Mouse (Mus musculus) heart, embryonic 11.5 days (tissue): ENCODE data around the gene Neurod4. TPM values are rescaled to one million over a fixed set of nuclear protein-coding genes. Genes with fewer than 3 reads are reported as not detected.

Experiments
- ATAC-seq: fragments of 200-750 bp; cut with Nextera tagmentation; replicated peaks from 2 replicates; pipeline ENCODE4 v1.8.0; 2017; ENCODE audit warnings: moderate library complexity; ENCODE audit not compliant: insufficient number of reproducible peaks, low FRiP score, low TSS enrichment
- H3K27ac ChIP-seq: fragments of 300-500 bp; sonication (generic); 2 replicates; pipeline ENCODE4 v1.5.1; 2014; ENCODE audit warnings: mild to moderate bottlenecking, low read depth, low read length
- H3K27me3 ChIP-seq: fragments of 300-500 bp; sonication (generic); 2 replicates; pipeline ENCODE4 v1.6.1; 2014; ENCODE audit warnings: mild to moderate bottlenecking, low read length, mixed read lengths; ENCODE audit not compliant: control insufficient read depth, insufficient read depth
- H3K36me3 ChIP-seq: fragments of 300-500 bp; sonication (generic); 2 replicates; pipeline ENCODE4 v1.6.1; 2014; ENCODE audit warnings: mild to moderate bottlenecking, low read length, moderate library complexity, mixed read lengths; ENCODE audit not compliant: control insufficient read depth, insufficient read depth
- H3K4me1 ChIP-seq: fragments of 300-500 bp; sonication (generic); 2 replicates; pipeline ENCODE4 v1.6.1; 2014; ENCODE audit warnings: low read length; ENCODE audit not compliant: control insufficient read depth, insufficient read depth
- H3K4me2 ChIP-seq: fragments of 300-500 bp; sonication (generic); 2 replicates; pipeline ENCODE4 v1.6.1; 2014; ENCODE audit warnings: mild to moderate bottlenecking, moderate library complexity
- H3K4me3 ChIP-seq: fragments of 300-500 bp; sonication (generic); 2 replicates; pipeline ENCODE4 v1.5.1; 2014; ENCODE audit warnings: low read depth, low read length
- H3K9ac ChIP-seq: fragments of 300-500 bp; sonication (generic); 2 replicates; pipeline ENCODE4 v1.6.1; 2014; ENCODE audit warnings: mild to moderate bottlenecking, low read depth, low read length, moderate library complexity
- H3K9me3 ChIP-seq: fragments of 300-500 bp; sonication (generic); replicated peaks from 2 replicates; pipeline ENCODE4 v1.6.1; 2016; ENCODE audit warnings: low read length; ENCODE audit not compliant: control insufficient read depth
- WGBS: fragments of 180-500 bp; shearing (Covaris S2); extraction: QIAGEN DNeasy Blood & Tissue Kit; methylation state at CpG from one replicate; pipeline ENCODE4 v1.1.7; 2014; ENCODE audit not compliant: insufficient replicate concordance; 5-methylcytosine and 5-hydroxymethylcytosine counted together
- polyA plus RNA-seq: library from polyadenylated mRNA; unstranded; fragments of >200 nt; fragmentation: Nextera tagmentation; extraction: Ambion mirVana; gene quantifications from 2 replicates; pipeline ENCODE4 v1.2.1, GENCODE M21; 2014

Gene Neurod4
- polyA plus RNA-seq, 1 experiment from 2014 or later: not detected

DNA sequence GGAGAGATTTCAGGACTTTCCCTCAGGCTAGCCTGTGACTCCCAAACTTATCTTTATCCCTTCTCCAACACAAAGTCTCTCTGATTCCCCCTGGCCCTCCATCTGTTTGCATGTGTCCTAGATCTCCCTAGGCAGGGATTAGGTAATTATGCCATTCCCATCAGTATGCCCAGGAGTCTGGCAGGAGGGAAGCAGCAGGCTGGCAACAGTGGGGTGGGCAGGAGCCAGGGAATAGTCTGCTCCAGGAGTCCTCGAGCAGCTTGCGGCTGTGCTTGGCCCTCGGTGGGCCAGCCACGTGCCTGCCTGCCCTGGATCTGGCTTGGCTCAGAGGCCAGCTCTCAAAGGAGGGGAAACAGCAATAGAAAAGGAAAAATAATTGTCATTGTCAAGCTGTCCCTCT, 16.8 kb downstream of the Neurod4 start:
- WGBS: 53% methylated on average over 4 of the region's 4 CpGs
- Histone ChIP-seq H3K36me3 (no peaks in the 10 kb centered on the region), H3K9me3 (no peaks in the 10 kb centered on the region), H3K4me2 (no peak overlapping the region), H3K4me1 (no peaks in the 10 kb centered on the region), H3K27me3 (no peaks in the 10 kb centered on the region), H3K27ac (no peak overlapping the region), H3K4me3 (no peak overlapping the region), H3K9ac (no peak overlapping the region)
- no peak for ATAC-seq

DNA sequence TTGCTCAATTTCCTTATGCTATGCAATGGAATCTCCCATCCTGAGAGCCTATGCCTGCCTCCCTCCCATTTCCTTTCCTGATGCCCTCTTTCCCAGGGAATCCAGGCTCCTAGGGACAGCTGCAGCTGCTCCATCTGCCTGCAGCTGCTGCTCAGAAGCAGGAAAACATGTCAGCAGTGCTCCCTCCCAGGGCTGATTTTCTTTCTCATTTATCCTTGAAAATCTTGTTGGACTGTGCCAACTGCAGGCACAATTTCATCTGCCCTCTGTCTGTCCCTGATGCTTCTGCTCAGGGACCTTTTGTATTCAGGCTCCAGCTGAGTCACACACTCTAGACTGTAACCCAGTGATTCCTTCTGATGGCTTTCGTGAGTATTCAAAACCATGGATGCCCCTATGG, 20.6 kb downstream of the Neurod4 start:
- H3K27me3 ChIP-seq: no peaks in the 10 kb centered on the region
- H3K4me2 ChIP-seq: no peak overlapping the region
- no peak for ATAC-seq
- 73% methylated on average over 1 of the region's 1 CpGs for WGBS
- H3K9ac ChIP-seq: no peak overlapping the region
- H3K36me3 ChIP-seq: no peaks in the 10 kb centered on the region
- H3K4me3 ChIP-seq: no peak overlapping the region
- no peak overlapping the region for H3K27ac ChIP-seq
- H3K9me3 ChIP-seq: no peaks in the 10 kb centered on the region
- no peaks in the 10 kb centered on the region for H3K4me1 ChIP-seq

DNA sequence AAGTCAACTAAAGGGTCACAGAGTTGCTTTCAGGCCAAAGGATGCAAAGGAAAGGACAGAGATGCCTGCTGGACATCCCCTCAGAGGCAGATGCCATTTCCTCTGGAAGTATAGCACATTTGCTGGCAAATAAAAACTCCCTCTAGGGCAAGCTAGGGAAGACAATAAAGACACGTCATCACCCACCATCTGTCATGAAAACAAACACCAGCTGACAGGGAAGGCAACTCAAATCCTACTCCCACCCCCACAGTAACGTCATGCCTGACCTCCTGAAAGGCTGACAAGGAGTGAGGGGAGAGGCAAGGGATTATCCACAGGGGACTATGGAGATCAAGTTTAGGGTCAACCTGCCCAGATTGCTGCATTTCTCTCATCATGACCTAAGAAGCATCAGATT, 35.8 kb downstream of the Neurod4 start:
- Histone ChIP-seq H3K36me3 (no peaks in the 10 kb centered on the region), H3K4me3 (no peak overlapping the region), H3K9ac (no peak overlapping the region), H3K27me3 (no peaks in the 10 kb centered on the region), H3K27ac (no peak overlapping the region), H3K9me3 (no peaks in the 10 kb centered on the region), H3K4me1 (no peaks in the 10 kb centered on the region), H3K4me2 (no peak overlapping the region)
- WGBS: 5% methylated on average over 2 of the region's 2 CpGs
- ATAC-seq: no peak

DNA sequence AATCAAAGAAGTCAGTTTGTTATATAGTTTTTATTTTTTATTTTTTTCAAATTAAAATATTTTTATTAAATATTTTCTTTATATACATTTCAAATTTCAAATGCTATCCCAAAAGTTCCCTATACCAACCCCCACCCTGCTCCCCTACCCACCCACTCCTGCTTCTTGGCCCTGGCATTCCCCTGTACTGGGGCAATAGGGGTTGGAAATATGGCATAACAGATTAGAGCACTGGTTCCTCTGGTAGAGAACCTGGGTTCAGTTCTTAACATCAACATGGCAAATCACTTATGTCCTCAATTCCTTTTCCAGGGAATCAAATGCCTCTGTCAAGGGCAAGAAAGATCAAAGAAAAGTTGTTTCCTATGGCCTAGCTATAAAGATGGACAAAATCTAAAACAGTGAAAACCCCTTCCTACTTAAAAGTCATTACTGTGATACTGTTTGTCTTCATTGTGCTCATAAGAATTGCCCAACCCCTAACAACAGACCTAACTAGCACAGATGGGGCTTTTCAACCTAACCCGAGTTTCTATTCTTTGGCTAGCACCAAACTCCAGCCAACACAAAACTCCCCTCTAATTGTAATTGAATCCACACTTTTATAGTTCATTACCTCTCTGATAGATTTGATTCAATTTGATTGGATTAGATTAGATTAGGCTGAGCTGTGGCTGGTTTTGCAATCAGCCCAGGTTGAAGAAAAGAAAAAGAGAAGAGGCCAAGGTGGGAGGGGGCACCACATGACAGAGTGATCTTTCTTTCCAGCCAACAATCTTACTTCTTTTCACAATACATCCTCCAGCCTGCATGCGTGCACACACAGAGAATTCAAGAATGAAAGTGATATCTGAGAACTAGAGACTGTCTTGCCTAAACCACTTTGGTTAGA, 41.5 kb downstream of the Neurod4 start:
- Histone ChIP-seq H3K27ac (no peak overlapping the region), H3K9me3 (no peaks in the 10 kb centered on the region), H3K9ac (no peak overlapping the region), H3K36me3 (no peaks in the 10 kb centered on the region), H3K27me3 (no peaks in the 10 kb centered on the region), H3K4me2 (no peak overlapping the region), H3K4me1 (no peaks in the 10 kb centered on the region), H3K4me3 (no peak overlapping the region)
- 70% methylated on average over 2 of the region's 2 CpGs for WGBS
- no peak for ATAC-seq

DNA sequence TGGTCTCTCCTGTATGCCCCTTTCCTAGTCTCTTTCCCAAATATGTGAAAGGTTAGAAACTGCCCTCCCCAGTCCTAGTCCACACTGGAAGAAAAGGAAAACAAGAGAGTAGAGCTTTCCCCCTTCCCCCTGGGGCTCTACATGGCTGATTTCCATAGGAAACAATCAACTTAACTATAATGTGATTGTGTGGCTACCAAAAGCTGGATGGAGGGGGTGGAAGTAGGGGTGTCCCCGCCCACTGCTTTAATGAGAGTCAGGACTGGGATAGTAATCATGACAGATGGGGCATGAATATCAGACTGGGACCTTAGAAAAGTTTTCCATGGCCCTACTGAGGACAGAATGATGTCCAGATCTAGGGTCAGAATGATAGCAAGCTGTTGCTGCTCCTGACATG, 45.5 kb downstream of the Neurod4 start:
- Histone ChIP-seq H3K9me3 (no peaks in the 10 kb centered on the region), H3K27me3 (no peaks in the 10 kb centered on the region), H3K4me2 (no peak overlapping the region), H3K4me3 (no peak overlapping the region), H3K36me3 (no peaks in the 10 kb centered on the region), H3K9ac (no peak overlapping the region), H3K27ac (no peak overlapping the region), H3K4me1 (no peaks in the 10 kb centered on the region)
- 60% methylated on average over 1 of the region's 1 CpGs for WGBS
- no peak for ATAC-seq

DNA sequence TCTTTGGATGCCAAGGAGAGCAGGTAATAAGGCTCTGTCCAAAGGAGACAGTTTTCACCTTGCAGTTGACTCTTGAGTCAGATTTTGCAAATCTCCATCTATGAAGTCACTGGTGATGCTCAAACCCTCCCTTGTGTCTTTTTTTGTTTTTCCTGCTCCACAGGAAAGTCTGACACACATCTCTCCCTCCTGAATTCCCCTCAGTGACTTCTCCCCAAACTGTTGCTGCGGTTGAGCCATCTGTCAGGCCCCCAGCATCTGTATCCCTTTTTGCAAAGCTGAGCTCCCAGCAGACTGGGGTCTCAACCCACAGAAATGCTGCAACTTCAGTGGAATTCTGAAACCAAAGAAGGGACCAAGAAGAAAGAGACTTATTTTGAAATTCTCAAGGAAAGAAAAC, 47.9 kb downstream of the Neurod4 start:
- 68% methylated on average over 1 of the region's 1 CpGs for WGBS
- Histone ChIP-seq H3K4me1 (no peaks in the 10 kb centered on the region), H3K4me2 (no peak overlapping the region), H3K9ac (no peak overlapping the region), H3K9me3 (no peaks in the 10 kb centered on the region), H3K27me3 (no peaks in the 10 kb centered on the region), H3K4me3 (no peak overlapping the region), H3K36me3 (no peaks in the 10 kb centered on the region), H3K27ac (no peak overlapping the region)
- no peak for ATAC-seq

DNA sequence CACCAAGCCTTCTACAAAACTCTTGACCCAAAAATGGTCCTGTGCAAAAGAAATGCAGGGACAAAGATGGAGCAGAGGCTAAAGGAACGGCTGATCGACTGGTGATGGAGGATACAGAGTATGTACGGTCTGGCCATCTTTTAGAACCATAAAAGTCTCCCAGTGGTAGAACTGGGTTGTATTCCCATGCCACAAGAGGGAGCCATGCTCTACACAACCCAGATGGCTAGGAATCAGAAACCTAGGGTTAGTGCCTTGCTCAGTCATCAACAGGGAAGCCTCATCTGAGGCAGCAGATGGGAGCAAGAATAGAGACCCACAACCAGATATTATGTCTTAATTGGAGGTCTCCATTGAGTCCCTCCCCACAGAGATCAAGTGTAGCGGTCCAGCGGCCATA, 50.5 kb downstream of the Neurod4 start:
- no peaks in the 10 kb centered on the region for H3K27me3 ChIP-seq
- H3K4me1 ChIP-seq: no peaks in the 10 kb centered on the region
- no peak overlapping the region for H3K4me3 ChIP-seq
- no peak overlapping the region for H3K9ac ChIP-seq
- ATAC-seq: no peak
- H3K27ac ChIP-seq: no peak overlapping the region
- WGBS: 71% methylated on average over 5 of the region's 5 CpGs
- H3K36me3 ChIP-seq: no peaks in the 10 kb centered on the region
- no peak overlapping the region for H3K4me2 ChIP-seq
- no peaks in the 10 kb centered on the region for H3K9me3 ChIP-seq

DNA sequence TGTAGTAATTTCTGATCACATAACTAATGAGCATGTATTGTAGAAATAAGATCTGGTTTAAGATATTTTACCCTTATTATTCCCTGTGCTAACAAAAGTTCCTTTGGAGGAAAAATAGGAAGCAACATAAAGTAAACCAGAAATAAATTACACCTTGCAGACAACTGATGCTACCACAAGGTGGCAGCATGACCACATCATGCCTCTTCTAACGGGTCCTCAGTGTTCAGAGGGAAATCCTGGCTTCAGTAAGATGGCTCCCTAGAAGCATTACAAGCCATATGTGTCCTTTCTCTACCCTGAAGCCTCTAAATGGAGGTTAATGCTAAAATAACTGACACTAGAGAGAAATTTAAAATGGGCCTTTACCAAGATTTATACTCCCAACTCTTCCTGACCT, 51.8 kb downstream of the Neurod4 start:
- Histone ChIP-seq H3K4me1 (no peaks in the 10 kb centered on the region), H3K4me3 (no peak overlapping the region), H3K27me3 (no peaks in the 10 kb centered on the region), H3K9me3 (no peaks in the 10 kb centered on the region), H3K27ac (no peak overlapping the region), H3K9ac (no peak overlapping the region), H3K36me3 (no peaks in the 10 kb centered on the region), H3K4me2 (no peak overlapping the region)
- 6% methylated on average over 1 of the region's 1 CpGs for WGBS
- ATAC-seq: no peak

DNA sequence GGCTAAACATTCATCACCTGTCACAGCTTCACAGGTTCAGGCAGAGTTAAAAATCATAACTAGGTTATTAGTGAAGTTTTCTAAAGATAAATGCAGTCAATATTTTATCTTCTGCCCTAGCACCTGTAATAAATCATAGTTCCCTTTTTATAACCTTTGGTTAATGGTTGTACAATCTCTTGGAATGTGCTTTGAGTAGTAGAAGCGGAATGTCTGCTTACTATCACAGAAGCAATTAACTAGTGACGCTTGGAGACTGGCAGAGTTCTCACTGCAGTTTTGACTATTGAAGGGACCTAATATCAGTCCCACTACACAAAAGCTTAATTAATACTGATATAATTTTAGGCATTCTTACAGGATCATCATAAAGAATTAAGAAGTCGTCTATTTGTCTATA, 55.0 kb downstream of the Neurod4 start:
- H3K36me3 ChIP-seq: no peaks in the 10 kb centered on the region
- ATAC-seq: no peak
- WGBS: 67% methylated on average over 3 of the region's 3 CpGs

More for the DNA sequence above, 55.0 kb downstream of the Neurod4 start:
- H3K9me3 ChIP-seq: no peaks in the 10 kb centered on the region
- no peak overlapping the region for H3K27ac ChIP-seq
- no peak overlapping the region for H3K9ac ChIP-seq
- H3K4me3 ChIP-seq: no peak overlapping the region
- no peak overlapping the region for H3K4me2 ChIP-seq
- no peaks in the 10 kb centered on the region for H3K4me1 ChIP-seq
- H3K27me3 ChIP-seq: no peaks in the 10 kb centered on the region
